In the genomic region with DNA sequence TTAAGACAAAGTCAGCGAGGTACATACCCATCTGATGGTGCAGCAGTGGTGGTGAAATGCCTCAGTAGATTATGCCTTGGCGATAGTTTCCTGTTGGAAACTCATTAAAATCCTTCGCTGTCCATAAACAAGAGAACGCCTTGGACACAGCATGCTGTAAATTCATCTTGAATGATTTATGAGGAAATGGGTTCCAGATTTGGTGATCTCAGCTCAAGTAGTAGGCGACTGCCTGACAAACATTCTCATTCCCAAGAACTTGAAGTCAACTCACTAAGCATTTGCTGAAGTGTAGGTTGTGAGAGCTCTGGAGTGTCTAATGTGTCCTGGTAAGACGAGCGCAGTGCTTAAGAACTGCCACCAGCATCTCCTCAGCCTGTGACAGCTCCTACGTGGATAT, we compare ENCODE assay signal across 13 mouse cellular contexts.
"Had no signal": no experiment of that assay in that cellular context is flagged by ENCODE, and none has a peak within 500 bp of the region (broad histone marks: within the 10 kb centered on the region; RNA-seq: fewer than 3 reads in every experiment).

No protein-coding gene starts in this region.

- H3K9me3 ChIP-seq: limb, embryonic 13.5 days; liver, embryonic 12.5 days; midbrain, embryonic 10.5 days had no signal

- ATAC-seq: liver, embryonic 12.5 days had no signal

- H3K4me3 ChIP-seq: layer of hippocampus, adult 2 months; limb, embryonic 13.5 days; liver, embryonic 12.5 days; midbrain, embryonic 10.5 days; myocyte had no signal

- H3K9ac ChIP-seq: limb, embryonic 13.5 days; liver, embryonic 12.5 days; lung, embryonic 14.5 days had no signal

- H3K4me2 ChIP-seq: limb, embryonic 13.5 days; liver, embryonic 12.5 days; lung, embryonic 14.5 days had no signal

- DNase-seq: kidney, postnatal 10 days; kidney, postnatal 4 days; lung, embryonic 14.5 days; lung, postnatal 10 days; lung, postnatal 4 days; midbrain, embryonic 14.5 days; right cerebral cortex, postnatal 14 days; thymus, postnatal 36 days had no signal

- H3K27me3 ChIP-seq: limb, embryonic 13.5 days; liver, embryonic 12.5 days had no signal

- H3K27ac ChIP-seq: layer of hippocampus, adult 2 months; limb, embryonic 13.5 days; liver, embryonic 12.5 days; midbrain, embryonic 10.5 days had no signal
